Mouse (Mus musculus): ENCODE measurements at regions not wholly inside any gene's neighbourhood (a gene's known extent, or its start where the extent isn't known, plus 50 kb on each side); places are given as distances from the start of the nearest gene placed in this dataset.

DNA sequence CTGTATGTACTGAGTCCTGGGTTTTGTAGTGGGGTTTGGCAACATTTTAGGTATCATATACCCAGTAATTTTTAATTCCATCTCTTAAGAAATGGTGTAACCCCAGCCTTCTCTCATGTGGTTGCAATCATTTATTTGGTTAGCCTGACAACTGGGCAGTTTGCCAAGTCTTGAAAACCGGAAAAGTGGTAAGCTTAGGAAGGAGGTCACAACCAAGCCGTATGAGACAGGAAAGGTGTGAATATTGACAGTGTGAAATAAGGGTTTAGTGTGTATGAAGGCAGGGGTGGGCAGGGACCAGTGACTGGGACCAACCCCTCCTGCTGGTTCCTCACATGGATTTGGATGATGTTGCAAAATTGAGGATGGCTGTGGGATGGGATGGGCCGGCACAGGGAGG, 221.5 kb upstream of the Pkn2 start:
- H3K4me1 ChIP-seq (ENCODE audit: control insufficient read depth in 1 of 2, insufficient read depth in 2 of 2, low read length in 2 of 2): no peaks in the 10 kb centered on the region
- no peaks in the 10 kb centered on the region for H3K27me3 ChIP-seq (ENCODE audit: control insufficient read depth in 1 of 2, insufficient read depth in 2 of 2, low read length in 2 of 2)
- no peak overlapping the region for H3K27ac ChIP-seq (ENCODE audit: control insufficient read depth, low read depth, low read length)
- H3K4me3 ChIP-seq (ENCODE audit: control insufficient read depth in 1 of 2, insufficient read depth in 1 of 2, low read depth in 2 of 2, low read length in 2 of 2): no peak overlapping the region
- DNase-seq (ENCODE audit: low read depth, low spot score): peak; percentile 4
- TF ChIP-seq ZMIZ1 (IDR thresholded peaks at IDR 0.05; ENCODE audit: low read depth, low read length) (no peak), ETS1 (IDR thresholded peaks at IDR 0.05; ENCODE audit: low read depth, low read length) (no peak), MAX (IDR thresholded peaks at IDR 0.05; ENCODE audit: low read length) (no peak), E2F4 (IDR thresholded peaks at IDR 0.05; ENCODE audit: borderline replicate concordance, low read depth, low read length) (no peak), TCF12 (IDR thresholded peaks at IDR 0.05; ENCODE audit: low read depth, low read length) (no peak), RAD21 (IDR thresholded peaks at IDR 0.05; ENCODE audit: low read depth, low read length) (no peak), GATA1 (IDR thresholded peaks at IDR 0.05; ENCODE audit: low read depth, low read length) (no peak), MYB (IDR thresholded peaks at IDR 0.05; ENCODE audit: low read depth, low read length) (no peak), TAL1 (IDR thresholded peaks at IDR 0.05; ENCODE audit: low read length) (no peak)
- no peaks in the 10 kb centered on the region for H3K9me3 ChIP-seq (replicated peaks; ENCODE audit: insufficient read depth, low read length)
- H3K9ac ChIP-seq (ENCODE audit: control insufficient read depth, low read depth, low read length, poor library complexity, severe bottlenecking): no peak overlapping the region
- H3K36me3 ChIP-seq (ENCODE audit: control insufficient read depth in 1 of 2, insufficient read depth in 2 of 2, low read length in 2 of 2): no peaks in the 10 kb centered on the region
- no peaks in the 10 kb centered on the region for H3K79me2 ChIP-seq (ENCODE audit: control insufficient read depth, insufficient read depth, low read length, poor library complexity)

DNA sequence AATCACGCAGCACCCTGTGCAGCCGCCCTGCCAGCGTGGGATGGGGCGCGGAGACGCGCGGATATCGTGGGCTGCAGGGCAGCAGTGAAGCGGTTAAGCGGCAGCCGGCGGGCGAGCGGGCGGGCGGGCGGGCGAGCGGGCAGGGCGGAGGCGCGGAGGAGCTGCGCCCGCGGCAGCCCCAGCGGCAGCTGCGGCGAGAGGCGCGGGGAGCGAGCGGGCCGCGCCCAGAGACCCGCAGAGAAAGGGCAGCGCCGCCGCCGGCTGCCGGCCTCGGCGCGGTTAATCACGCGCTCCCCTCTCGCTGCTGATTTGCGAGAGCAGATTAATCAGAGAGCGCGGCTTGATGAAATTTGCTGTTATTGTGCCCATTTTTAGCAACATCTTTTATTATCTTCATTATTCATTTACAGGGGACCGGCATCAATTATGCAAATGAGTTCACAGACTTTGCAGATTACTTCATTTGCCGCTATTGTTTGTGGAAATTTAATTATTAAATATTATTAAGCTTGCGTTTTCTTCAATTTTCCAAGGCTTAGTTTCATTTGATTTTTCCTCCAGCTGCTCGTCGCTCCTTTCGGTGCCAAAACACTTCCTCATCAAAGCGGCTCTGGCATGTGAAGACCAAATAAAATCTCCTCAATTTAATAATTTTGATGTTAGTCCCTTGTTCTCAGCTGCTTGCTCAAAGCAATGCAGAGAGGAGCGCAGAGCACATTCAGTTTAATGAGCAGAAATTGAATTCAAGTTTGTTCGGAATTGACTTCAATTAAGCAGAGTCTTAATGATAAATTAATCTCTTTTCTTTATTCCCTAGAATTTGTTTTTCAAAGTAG, 219.2 kb upstream of the Pkn2 start:
- Histone ChIP-seq H3K4me3 (ENCODE audit: control insufficient read depth in 1 of 2, insufficient read depth in 1 of 2, low read depth in 2 of 2, low read length in 2 of 2) (no peak overlapping the region), H3K4me1 (ENCODE audit: control insufficient read depth in 1 of 2, insufficient read depth in 2 of 2, low read length in 2 of 2) (no peaks in the 10 kb centered on the region), H3K9me3 (replicated peaks; ENCODE audit: insufficient read depth, low read length) (no peaks in the 10 kb centered on the region), H3K36me3 (ENCODE audit: control insufficient read depth in 1 of 2, insufficient read depth in 2 of 2, low read length in 2 of 2) (no peaks in the 10 kb centered on the region), H3K27ac (ENCODE audit: control insufficient read depth, low read depth, low read length) (no peak overlapping the region), H3K27me3 (ENCODE audit: control insufficient read depth in 1 of 2, insufficient read depth in 2 of 2, low read length in 2 of 2) (no peaks in the 10 kb centered on the region), H3K79me2 (ENCODE audit: control insufficient read depth, insufficient read depth, low read length, poor library complexity) (no peaks in the 10 kb centered on the region), H3K9ac (ENCODE audit: control insufficient read depth, low read depth, low read length, poor library complexity, severe bottlenecking) (no peak overlapping the region)
- no peak for DNase-seq (ENCODE audit: low read depth, low spot score)
- TF ChIP-seq ZNF384 (IDR thresholded peaks at IDR 0.05; ENCODE audit: low read depth, low read length): no peak
- no peak for TF ChIP-seq MYC (IDR thresholded peaks at IDR 0.05; ENCODE audit: low read depth, low read length)
- no peak for TF ChIP-seq CHD1 (IDR thresholded peaks at IDR 0.05; ENCODE audit: low read depth, low read length)
- no peak for TF ChIP-seq MAX (IDR thresholded peaks at IDR 0.05; ENCODE audit: low read length)

DNA sequence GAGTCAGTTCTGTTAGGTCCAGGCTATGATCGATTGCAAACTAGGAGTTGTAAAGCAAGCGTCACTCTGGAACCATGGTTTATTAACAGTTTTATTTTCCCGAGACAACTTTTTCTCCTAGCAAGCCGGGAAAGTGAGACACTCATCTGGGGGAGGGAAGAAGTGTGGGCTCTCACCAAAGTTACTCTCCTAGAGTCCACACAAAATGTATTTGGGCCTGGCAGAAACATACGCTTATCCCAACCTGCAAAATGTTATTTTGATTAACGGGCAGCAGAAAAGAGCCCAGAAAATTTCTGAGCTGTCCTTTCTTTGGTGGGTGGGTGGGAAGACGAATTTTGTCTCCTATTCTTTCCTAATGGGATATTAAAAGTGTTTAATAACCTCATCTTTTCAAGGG, 218.4 kb upstream of the Pkn2 start:
- H3K4me1 ChIP-seq (ENCODE audit: control insufficient read depth in 1 of 2, insufficient read depth in 2 of 2, low read length in 2 of 2): no peaks in the 10 kb centered on the region
- H3K79me2 ChIP-seq (ENCODE audit: control insufficient read depth, insufficient read depth, low read length, poor library complexity): no peaks in the 10 kb centered on the region
- no peak overlapping the region for H3K4me3 ChIP-seq (ENCODE audit: control insufficient read depth in 1 of 2, insufficient read depth in 1 of 2, low read depth in 2 of 2, low read length in 2 of 2)
- no peaks in the 10 kb centered on the region for H3K9me3 ChIP-seq (replicated peaks; ENCODE audit: insufficient read depth, low read length)
- H3K36me3 ChIP-seq (ENCODE audit: control insufficient read depth in 1 of 2, insufficient read depth in 2 of 2, low read length in 2 of 2): no peaks in the 10 kb centered on the region
- TF ChIP-seq RCOR1 (IDR thresholded peaks at IDR 0.05; ENCODE audit: low read depth, low read length): no peak
- no peak for TF ChIP-seq ZC3H11A (IDR thresholded peaks at IDR 0.05; ENCODE audit: low read depth, low read length)
- no peak overlapping the region for H3K27ac ChIP-seq (ENCODE audit: control insufficient read depth, low read depth, low read length)
- no peak overlapping the region for H3K9ac ChIP-seq (ENCODE audit: control insufficient read depth, low read depth, low read length, poor library complexity, severe bottlenecking)
- H3K27me3 ChIP-seq (ENCODE audit: control insufficient read depth in 1 of 2, insufficient read depth in 2 of 2, low read length in 2 of 2): no peaks in the 10 kb centered on the region
- no peak for DNase-seq (ENCODE audit: low read depth, low spot score)
